Mouse (Mus musculus) thymus, adult 2 months (tissue): ENCODE data around the gene Rras.

Experiments
- CTCF ChIP-seq: fragments of 200-500 bp; IDR thresholded peaks from 2 replicates; pipeline ENCODE4 v1.5.1; 2012; ENCODE audit warnings: mild to moderate bottlenecking, control low read depth, low read length, moderate library complexity, borderline replicate concordance; ENCODE audit not compliant: control insufficient read depth, poor library complexity, insufficient read depth; ENCODE audit errors: extremely low read depth
- POLR2A ChIP-seq: fragments of 200-500 bp; IDR thresholded peaks from 2 replicates; pipeline ENCODE4 v1.6.1; 2012; ENCODE audit warnings: mild to moderate bottlenecking, low read length, control low read depth, moderate library complexity; ENCODE audit not compliant: control insufficient read depth, poor library complexity, insufficient read depth; ENCODE audit errors: extremely low read depth

DNA sequence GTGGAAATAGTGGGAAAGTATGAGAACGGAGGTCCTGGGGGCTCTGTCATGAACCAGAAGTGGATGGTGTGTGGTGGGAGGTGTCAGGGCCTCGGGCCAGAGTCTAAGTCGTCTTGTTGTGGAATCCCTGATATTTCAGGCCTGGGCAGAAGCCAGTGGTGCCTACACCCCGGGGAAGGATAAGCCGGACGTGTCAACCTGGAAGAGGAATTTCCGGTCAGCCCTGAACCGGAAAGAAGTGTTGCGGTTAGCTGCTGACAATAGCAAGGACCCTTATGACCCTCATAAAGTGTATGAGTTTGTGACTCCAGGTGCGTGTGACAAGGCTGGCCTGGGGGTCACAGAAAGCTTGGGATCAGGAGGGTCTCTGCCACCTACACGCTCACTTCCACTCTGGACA lies 18.0 kb upstream of the Rras start:
- TF ChIP-seq POLR2A (no peak), CTCF (no peak)
